Comparison of ENCODE assay signal across 22 mouse cellular contexts in genomic region chr10:103334306-103334705, GRCm38 (mm10). TPM values are rescaled to one million over a fixed set of nuclear protein-coding genes. Genes with fewer than 3 reads are reported as not detected.
A peak's percentile ranks its signal among the peaks of the same experiment; 100 is the strongest.
DNase-seq lines count a peak whose midpoint lies in the region; ATAC-seq and TF ChIP-seq lines count a peak whose summit lies in the region.
"Had no signal": no experiment of that assay in that cellular context is flagged by ENCODE, and none has a peak within 500 bp of the region (broad histone marks: within the 10 kb centered on the region; RNA-seq: fewer than 3 reads in every experiment).

No protein-coding gene starts in this region.

- no peak for ATAC-seq in kidney, embryonic 16.5 days (ENCODE audit: low FRiP score, low TSS enrichment)
- no peak for ATAC-seq in kidney, embryonic 15.5 days (replicated peaks; ENCODE audit: low FRiP score)
- ATAC-seq: activated CD4-positive, CD25-positive, alpha-beta regulatory T cell, adult 4 months; forebrain, embryonic 13.5 days; forebrain, postnatal 0 days had no signal

- no peaks in the 10 kb centered on the region for H3K27me3 ChIP-seq in kidney, embryonic 16.5 days (ENCODE audit: insufficient read depth, low read length)
- H3K27me3 ChIP-seq in kidney, embryonic 15.5 days = no peaks in the 10 kb centered on the region
- H3K27me3 ChIP-seq: forebrain, embryonic 13.5 days; hindbrain, embryonic 12.5 days had no signal

- no peak for TF ChIP-seq CTCF in lung, adult 2 months (IDR thresholded peaks at IDR 0.05; ENCODE audit: insufficient read depth, low read length)

- WGBS in kidney, embryonic 16.5 days = 91% methylated on average over 1 of the region's 1 CpGs
- 80% methylated on average over 1 of the region's 1 CpGs for WGBS in kidney, embryonic 15.5 days
- 71% methylated on average over 1 of the region's 1 CpGs for WGBS in lung, adult 2 months

- no peak overlapping the region for H3K9ac ChIP-seq in kidney, embryonic 16.5 days (replicated peaks; ENCODE audit: low read length)
- H3K9ac ChIP-seq in kidney, embryonic 15.5 days = no peak overlapping the region
- H3K9ac ChIP-seq: forebrain, embryonic 13.5 days; forebrain, postnatal 0 days; hindbrain, embryonic 12.5 days had no signal

- no peak overlapping the region for H3K4me2 ChIP-seq in kidney, embryonic 16.5 days (replicated peaks; ENCODE audit: low read depth, low read length)
- H3K4me2 ChIP-seq in kidney, embryonic 15.5 days = no peak overlapping the region
- H3K4me2 ChIP-seq: forebrain, embryonic 13.5 days; heart, embryonic 11.5 days; hindbrain, embryonic 12.5 days had no signal

- H3K9me3 ChIP-seq in kidney, embryonic 16.5 days (ENCODE audit: low read length) = no peaks in the 10 kb centered on the region
- no peaks in the 10 kb centered on the region for H3K9me3 ChIP-seq in kidney, embryonic 15.5 days (replicated peaks)
- H3K9me3 ChIP-seq: forebrain, embryonic 10.5 days; forebrain, embryonic 13.5 days; hindbrain, embryonic 12.5 days had no signal

- no peak overlapping the region for H3K4me3 ChIP-seq in kidney, embryonic 16.5 days (ENCODE audit: low read length)
- no peak overlapping the region for H3K4me3 ChIP-seq in kidney, embryonic 15.5 days (replicated peaks)
- peak overlapping the region; percentile 4 for H3K4me3 ChIP-seq in lung, adult 2 months (replicated peaks; ENCODE audit: extremely low read depth, low read depth, low read length)
- H3K4me3 ChIP-seq: forebrain, embryonic 10.5 days; forebrain, embryonic 13.5 days; gastrocnemius, adult 2 months; hindbrain, embryonic 12.5 days had no signal

- H3K27ac ChIP-seq in kidney, embryonic 16.5 days (ENCODE audit: low read length) = no peak overlapping the region
- no peak overlapping the region for H3K27ac ChIP-seq in kidney, embryonic 15.5 days
- H3K27ac ChIP-seq: forebrain, embryonic 10.5 days; forebrain, embryonic 13.5 days; gastrocnemius, adult 2 months; hindbrain, embryonic 12.5 days had no signal

- H3K4me1 ChIP-seq in kidney, embryonic 16.5 days (ENCODE audit: insufficient read depth, low read length) = no peaks in the 10 kb centered on the region
- H3K4me1 ChIP-seq in kidney, embryonic 15.5 days = no peaks in the 10 kb centered on the region
- H3K4me1 ChIP-seq in lung, adult 2 months (ENCODE audit: control insufficient read depth, insufficient read depth, low read length) = no peaks in the 10 kb centered on the region
- H3K4me1 ChIP-seq: forebrain, embryonic 10.5 days; forebrain, embryonic 13.5 days; hindbrain, embryonic 12.5 days had no signal

- no peaks in the 10 kb centered on the region for H3K36me3 ChIP-seq in kidney, embryonic 16.5 days (ENCODE audit: insufficient read depth, low read length)
- H3K36me3 ChIP-seq in kidney, embryonic 15.5 days = no peaks in the 10 kb centered on the region
- H3K36me3 ChIP-seq: forebrain, embryonic 10.5 days; hindbrain, embryonic 12.5 days had no signal

- peak; percentile 60 for DNase-seq in kidney, adult 11 months
- DNase-seq in kidney, adult 8-10 months = peak; percentile 49 to 61
- DNase-seq in lung, adult 2 months = peak; percentile 11
- no peak for DNase-seq in lung, postnatal 4 days
- DNase-seq in kidney, postnatal 14 days = peak; percentile 19
- no peak for DNase-seq in cerebellum, adult 8-10 months
- DNase-seq: adrenal gland, adult 8-10 months; adrenal gland, postnatal 25 days; cerebellum, adult 11-12 months; cerebellum, adult 9-10 months; cerebellum, postnatal 14 days; forebrain, postnatal 0 days; gastrocnemius, adult 2 months; gastrocnemius, postnatal 14 days; heart, adult 11 months had no signal

- TF ChIP-seq POLR2A in lung, adult 2 months (IDR thresholded peaks at IDR 0.05; ENCODE audit: borderline replicate concordance, extremely low read depth, low read depth, low read length) = no peak

RNA-seq across cellular contexts. Expression of gene Slc6a15, which starts 33.3 kb away (rescaled TPM):
- polyA plus RNA-seq in kidney, embryonic 16.5 days (2015; fragmentation: Nextera tagmentation; extraction: Ambion mirVana) = 8.9 and 9.5 TPM in 2 replicates
- 6.4 and 7.6 TPM in 2 replicates for polyA plus RNA-seq in kidney, embryonic 15.5 days (2015; fragmentation: Nextera tagmentation; extraction: Ambion mirVana)
- polyA plus RNA-seq in lung, adult 2 months (2012; rRNA removed) = 0.88 and 0.98 TPM in 2 replicates
- polyA plus RNA-seq: activated CD4-positive, CD25-positive, alpha-beta regulatory T cell, adult 4 months had no signal

Comparison
In these comparisons a context has a peak if more than half of its experiments do, and no peak if none do; other contexts are left out.
1. DNase-seq: peak in kidney, adult 11 months (single experiment), kidney, adult 8-10 months (2 of 2), lung, adult 2 months (single experiment) and kidney, postnatal 14 days (single experiment); none in lung, postnatal 4 days (0 of 2) and cerebellum, adult 8-10 months (single experiment).